Mouse (Mus musculus): ENCODE results near the gene Exoc6. TPM values are rescaled to one million over a fixed set of nuclear protein-coding genes. Genes with fewer than 3 reads are reported as not detected.
A peak's percentile ranks its signal among the peaks of the same experiment; 100 is the strongest.

The Exoc6 gene
- total and polyA plus RNA-seq, 2 experiments = 6.4 to 21.8 TPM

DNA sequence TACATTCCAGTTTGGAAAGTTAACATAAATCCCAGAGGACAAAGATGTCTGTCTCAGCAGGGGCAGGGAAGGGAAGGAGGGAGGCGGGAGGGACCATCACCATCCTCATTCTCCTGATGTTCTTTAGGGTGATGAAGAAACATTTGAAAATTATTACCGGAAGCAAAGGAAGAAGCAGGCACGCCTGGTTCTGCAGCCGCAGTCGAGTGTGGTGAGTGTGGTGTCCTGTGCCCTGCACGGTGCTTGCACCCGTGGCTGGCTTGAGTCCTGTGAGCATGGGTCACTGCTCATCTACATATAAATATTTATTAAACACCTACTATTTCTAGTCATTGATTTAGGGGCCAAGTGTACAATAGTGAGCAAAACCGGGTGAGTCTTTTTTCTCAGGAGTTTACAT, 35.5 kb downstream of the Exoc6 start:
- no peak for DNase-seq (ENCODE audit: extremely low read depth, low read depth, low spot score)
- no peak overlapping the region for H3K9ac ChIP-seq (ENCODE audit: low read depth, low read length)
- no peaks in the 10 kb centered on the region for H3K79me2 ChIP-seq (ENCODE audit: control insufficient read depth, insufficient read depth, low read length)
- peaks cover 37% of the 10 kb centered on the region for H3K36me3 ChIP-seq (ENCODE audit: control insufficient read depth, insufficient read depth, low read length)
- TF ChIP-seq POLR2A (IDR thresholded peaks at IDR 0.05; ENCODE audit: extremely low read depth, insufficient read depth, low read length) = no peak
- TF ChIP-seq CTCF (IDR thresholded peaks at IDR 0.05; ENCODE audit: low read depth, low read length) = no peak
- H3K4me1 ChIP-seq (ENCODE audit: control insufficient read depth, insufficient read depth, low read length) = 0 out of 2 replicates have a peak, but pooled peaks cover 2% of the 10 kb centered on the region
- no peak overlapping the region for H3K27ac ChIP-seq (replicated peaks; ENCODE audit: insufficient read depth, low read depth, low read length)
- H3K4me3 ChIP-seq (ENCODE audit: insufficient read depth, low read depth, low read length) = no peak overlapping the region
- no peaks in the 10 kb centered on the region for H3K27me3 ChIP-seq (ENCODE audit: control insufficient read depth, insufficient read depth, low read length)
- WGBS = 87% methylated on average over 8 of the region's 8 CpGs

DNA sequence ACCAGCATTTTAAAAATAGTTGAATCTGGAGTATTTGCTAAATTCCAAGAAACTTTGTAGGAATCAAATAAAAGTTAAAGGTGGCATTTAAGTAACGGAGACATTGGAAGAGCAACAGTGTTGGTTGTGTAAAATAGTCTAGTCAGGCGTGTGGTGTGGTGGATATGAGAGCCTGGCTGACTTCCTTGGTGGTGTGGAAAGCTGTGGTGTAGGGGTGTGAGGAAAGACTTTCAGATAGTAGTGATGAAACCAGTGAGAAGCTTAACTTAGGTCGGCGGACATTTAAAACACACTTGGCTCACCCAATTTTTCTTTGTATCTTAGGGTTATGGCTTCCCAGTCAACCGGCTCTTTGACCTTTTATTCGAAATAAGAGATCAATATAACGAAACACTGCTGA, 40.3 kb downstream of the Exoc6 start:
- peaks cover 49% of the 10 kb centered on the region for H3K36me3 ChIP-seq (ENCODE audit: control insufficient read depth, insufficient read depth, low read length)
- H3K27me3 ChIP-seq (ENCODE audit: control insufficient read depth, insufficient read depth, low read length) = no peaks in the 10 kb centered on the region
- H3K27ac ChIP-seq (replicated peaks; ENCODE audit: insufficient read depth, low read depth, low read length) = no peak overlapping the region
- H3K9ac ChIP-seq (ENCODE audit: low read depth, low read length) = no peak overlapping the region
- TF ChIP-seq POLR2A (IDR thresholded peaks at IDR 0.05; ENCODE audit: extremely low read depth, insufficient read depth, low read length) (no peak), CTCF (IDR thresholded peaks at IDR 0.05; ENCODE audit: low read depth, low read length) (no peak)
- 89% methylated on average over 7 of the region's 7 CpGs for WGBS
- H3K4me1 ChIP-seq (ENCODE audit: control insufficient read depth, insufficient read depth, low read length) = no peaks in the 10 kb centered on the region
- DNase-seq (ENCODE audit: extremely low read depth, low read depth, low spot score) = no peak
- no peaks in the 10 kb centered on the region for H3K79me2 ChIP-seq (ENCODE audit: control insufficient read depth, insufficient read depth, low read length)
- H3K4me3 ChIP-seq (ENCODE audit: insufficient read depth, low read depth, low read length) = no peak overlapping the region

DNA sequence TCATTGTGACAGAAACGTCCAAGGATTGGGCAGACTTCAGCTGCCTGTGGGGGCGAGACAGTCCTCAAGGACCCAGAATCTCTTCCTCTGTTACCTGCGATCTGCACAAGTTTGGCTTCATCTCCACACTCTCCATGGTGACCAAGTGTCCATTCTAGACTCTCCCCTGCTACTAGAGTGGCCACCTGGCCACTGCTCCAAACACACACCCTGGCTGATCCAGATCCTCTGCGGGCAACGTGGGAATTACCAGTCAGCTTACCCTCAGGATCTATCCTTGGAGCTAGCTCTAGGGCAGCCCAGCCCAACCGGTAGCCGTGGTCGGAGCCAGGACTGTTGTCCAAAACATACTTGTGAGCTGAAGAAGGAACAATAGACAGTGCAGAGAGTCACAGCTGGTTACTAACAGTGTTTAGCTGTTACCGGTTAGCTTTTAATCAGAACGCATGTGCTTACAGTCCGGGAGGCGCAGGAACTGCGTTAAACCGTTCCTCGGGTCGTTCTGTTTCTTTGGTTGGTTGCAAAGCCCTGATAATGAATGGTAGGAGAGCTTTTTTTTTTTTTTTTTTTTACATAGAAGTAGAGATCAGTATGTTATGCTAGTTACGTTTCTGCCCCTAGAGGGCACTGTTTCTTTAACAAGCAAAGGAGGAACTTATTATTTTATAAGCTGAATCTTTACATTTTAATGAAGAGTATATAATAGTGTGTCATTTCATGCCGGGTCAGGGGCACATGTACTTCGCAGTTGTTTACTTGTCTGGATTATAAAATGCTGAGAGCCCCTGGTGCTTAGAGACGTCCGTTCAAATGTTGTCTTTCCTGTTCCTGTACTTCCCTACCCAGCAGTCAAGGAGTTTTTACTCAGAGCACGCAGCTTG, 52.0 kb downstream of the Exoc6 start:
- H3K79me2 ChIP-seq (ENCODE audit: control insufficient read depth, insufficient read depth, low read length) = no peaks in the 10 kb centered on the region
- H3K4me1 ChIP-seq (ENCODE audit: control insufficient read depth, insufficient read depth, low read length) = no peaks in the 10 kb centered on the region
- H3K27ac ChIP-seq (replicated peaks; ENCODE audit: insufficient read depth, low read depth, low read length) = no peak overlapping the region
- peak; percentile 27; the same call in 1 of the 2 replicates for TF ChIP-seq CTCF (IDR thresholded peaks at IDR 0.05; ENCODE audit: low read depth, low read length)
- no peak for TF ChIP-seq POLR2A (IDR thresholded peaks at IDR 0.05; ENCODE audit: extremely low read depth, insufficient read depth, low read length)
- H3K27me3 ChIP-seq (ENCODE audit: control insufficient read depth, insufficient read depth, low read length) = no peaks in the 10 kb centered on the region
- H3K9ac ChIP-seq (ENCODE audit: low read depth, low read length) = no peak overlapping the region
- H3K4me3 ChIP-seq (ENCODE audit: insufficient read depth, low read depth, low read length) = no peak overlapping the region
- DNase-seq (ENCODE audit: extremely low read depth, low read depth, low spot score) = peak; percentile 51
- peaks cover 11% of the 10 kb centered on the region for H3K36me3 ChIP-seq (ENCODE audit: control insufficient read depth, insufficient read depth, low read length)
- 55% methylated on average over 22 of the region's 22 CpGs for WGBS

DNA sequence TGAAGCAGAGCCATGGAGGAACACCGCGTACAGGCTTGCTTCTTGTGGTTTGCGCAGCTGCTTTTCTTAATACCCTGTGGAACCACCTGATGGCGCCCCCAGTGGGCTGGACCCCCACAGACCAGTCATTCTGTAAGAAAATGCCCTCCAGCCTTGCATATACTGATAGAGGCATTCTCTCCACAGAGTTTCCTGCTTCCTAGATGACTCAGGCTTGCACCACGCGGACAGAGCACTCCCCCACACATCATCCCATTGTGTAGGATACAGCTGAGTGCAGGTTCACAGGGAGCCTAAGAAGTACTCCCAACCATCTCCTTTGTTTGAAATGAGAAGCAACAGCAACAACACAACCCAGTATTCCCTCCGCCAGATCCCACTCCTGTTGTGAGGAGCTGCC, 59.8 kb downstream of the Exoc6 start:
- no peaks in the 10 kb centered on the region for H3K79me2 ChIP-seq (ENCODE audit: control insufficient read depth, insufficient read depth, low read length)
- H3K36me3 ChIP-seq (ENCODE audit: control insufficient read depth, insufficient read depth, low read length) = peaks cover 34% of the 10 kb centered on the region
- TF ChIP-seq POLR2A (IDR thresholded peaks at IDR 0.05; ENCODE audit: extremely low read depth, insufficient read depth, low read length) (no peak), CTCF (IDR thresholded peaks at IDR 0.05; ENCODE audit: low read depth, low read length) (no peak)
- no peak overlapping the region for H3K4me3 ChIP-seq (ENCODE audit: insufficient read depth, low read depth, low read length)
- H3K9ac ChIP-seq (ENCODE audit: low read depth, low read length) = no peak overlapping the region
- no peaks in the 10 kb centered on the region for H3K4me1 ChIP-seq (ENCODE audit: control insufficient read depth, insufficient read depth, low read length)
- WGBS = 84% methylated on average over 7 of the region's 7 CpGs
- H3K27ac ChIP-seq (replicated peaks; ENCODE audit: insufficient read depth, low read depth, low read length) = no peak overlapping the region
- no peaks in the 10 kb centered on the region for H3K27me3 ChIP-seq (ENCODE audit: control insufficient read depth, insufficient read depth, low read length)
- no peak for DNase-seq (ENCODE audit: extremely low read depth, low read depth, low spot score)

DNA sequence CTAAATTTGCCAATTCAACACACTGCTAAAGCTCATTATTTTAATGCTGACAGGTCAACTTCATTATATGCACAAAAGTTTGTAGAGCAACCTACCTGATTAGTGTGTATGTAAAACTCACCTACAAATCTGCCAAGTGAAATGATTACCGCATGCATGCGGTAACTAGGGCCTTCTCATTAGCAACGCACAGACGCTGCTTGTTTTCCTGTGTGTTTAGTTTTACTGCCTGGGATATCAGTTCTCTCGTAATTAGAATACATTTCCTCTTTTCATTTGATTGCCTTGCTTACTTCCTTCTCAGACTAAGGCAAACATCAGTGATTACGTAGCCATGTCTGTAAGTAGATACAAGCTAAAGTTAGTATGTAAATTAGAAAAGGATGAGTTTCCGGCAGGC, 62.7 kb downstream of the Exoc6 start:
- no peaks in the 10 kb centered on the region for H3K27me3 ChIP-seq (ENCODE audit: control insufficient read depth, insufficient read depth, low read length)
- peaks cover 39% of the 10 kb centered on the region for H3K36me3 ChIP-seq (ENCODE audit: control insufficient read depth, insufficient read depth, low read length)
- no peaks in the 10 kb centered on the region for H3K4me1 ChIP-seq (ENCODE audit: control insufficient read depth, insufficient read depth, low read length)
- H3K27ac ChIP-seq (replicated peaks; ENCODE audit: insufficient read depth, low read depth, low read length) = no peak overlapping the region
- DNase-seq (ENCODE audit: extremely low read depth, low read depth, low spot score) = peak; percentile 7
- no peak overlapping the region for H3K9ac ChIP-seq (ENCODE audit: low read depth, low read length)
- TF ChIP-seq POLR2A (IDR thresholded peaks at IDR 0.05; ENCODE audit: extremely low read depth, insufficient read depth, low read length) (no peak), CTCF (IDR thresholded peaks at IDR 0.05; ENCODE audit: low read depth, low read length) (no peak)
- no peaks in the 10 kb centered on the region for H3K79me2 ChIP-seq (ENCODE audit: control insufficient read depth, insufficient read depth, low read length)
- WGBS = 81% methylated on average over 7 of the region's 7 CpGs
- H3K4me3 ChIP-seq (ENCODE audit: insufficient read depth, low read depth, low read length) = no peak overlapping the region

DNA sequence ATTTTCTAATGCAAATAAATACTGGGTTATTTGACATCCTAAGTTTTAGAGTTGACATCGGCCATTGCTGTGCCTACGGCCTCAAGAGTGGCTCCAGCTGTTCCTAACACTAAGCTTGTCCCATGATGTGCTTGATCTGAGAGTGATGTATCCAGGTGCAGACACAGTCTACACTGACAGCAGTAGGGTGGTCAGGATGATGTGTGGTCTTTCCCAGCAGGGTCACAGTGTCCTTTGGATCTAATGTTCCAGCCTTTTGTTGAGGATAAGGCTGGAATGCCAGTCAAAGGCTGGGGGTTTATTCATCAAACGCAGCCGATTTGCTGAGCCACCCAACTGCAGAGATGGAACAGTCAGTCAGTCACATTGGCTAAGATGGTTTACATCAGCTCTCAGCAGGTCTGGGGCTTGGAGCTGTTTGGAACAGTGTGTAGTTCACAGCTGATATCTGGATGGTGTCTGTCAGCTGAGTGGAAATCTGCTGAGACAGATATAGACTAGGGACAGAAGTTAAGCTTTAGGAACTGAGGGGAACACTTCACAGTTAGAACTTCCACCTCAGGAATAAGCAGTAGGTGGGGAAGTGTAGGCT, 64.9 kb downstream of the Exoc6 start:
- Histone ChIP-seq H3K36me3 (ENCODE audit: control insufficient read depth, insufficient read depth, low read length) (peaks cover 29% of the 10 kb centered on the region), H3K9ac (ENCODE audit: low read depth, low read length) (no peak overlapping the region), H3K27me3 (ENCODE audit: control insufficient read depth, insufficient read depth, low read length) (no peaks in the 10 kb centered on the region), H3K27ac (replicated peaks; ENCODE audit: insufficient read depth, low read depth, low read length) (no peak overlapping the region), H3K4me3 (ENCODE audit: insufficient read depth, low read depth, low read length) (no peak overlapping the region), H3K4me1 (ENCODE audit: control insufficient read depth, insufficient read depth, low read length) (no peaks in the 10 kb centered on the region), H3K79me2 (ENCODE audit: control insufficient read depth, insufficient read depth, low read length) (no peaks in the 10 kb centered on the region)
- TF ChIP-seq POLR2A (IDR thresholded peaks at IDR 0.05; ENCODE audit: extremely low read depth, insufficient read depth, low read length) (no peak), CTCF (IDR thresholded peaks at IDR 0.05; ENCODE audit: low read depth, low read length) (no peak)
- WGBS = 93% methylated on average over 4 of the region's 4 CpGs
- DNase-seq (ENCODE audit: extremely low read depth, low read depth, low spot score) = no peak
